Comparison of ENCODE assay signal across 8 mouse cellular contexts in genomic region chr6:143020647-143021046, GRCm38 (mm10). TPM values are rescaled to one million over a fixed set of nuclear protein-coding genes. Genes with fewer than 3 reads are reported as not detected.
DNase-seq lines count a peak whose midpoint lies in the region; ATAC-seq and TF ChIP-seq lines count a peak whose summit lies in the region.

No protein-coding gene starts in this region.

- no peak overlapping the region for H3K27ac ChIP-seq in forebrain, embryonic 14.5 days (ENCODE audit: low read depth, low read length)
- H3K27ac ChIP-seq in forebrain, embryonic 12.5 days: no peak overlapping the region
- no peak overlapping the region for H3K27ac ChIP-seq in midbrain, postnatal 0 days (ENCODE audit: low read depth, low read length)
- H3K27ac ChIP-seq in midbrain, embryonic 10.5 days (replicated peaks): no peak overlapping the region

- H3K4me1 ChIP-seq in forebrain, embryonic 14.5 days (ENCODE audit: control insufficient read depth, insufficient read depth, low read length): no peaks in the 10 kb centered on the region
- no peaks in the 10 kb centered on the region for H3K4me1 ChIP-seq in forebrain, embryonic 12.5 days
- no peaks in the 10 kb centered on the region for H3K4me1 ChIP-seq in midbrain, postnatal 0 days (ENCODE audit: insufficient read depth, low read length)
- no peaks in the 10 kb centered on the region for H3K4me1 ChIP-seq in midbrain, embryonic 10.5 days

- WGBS in forebrain, embryonic 14.5 days: 74% methylated on average over 5 of the region's 5 CpGs
- 68% methylated on average over 5 of the region's 5 CpGs for WGBS in forebrain, embryonic 12.5 days
- WGBS in midbrain, postnatal 0 days: 77% methylated on average over 5 of the region's 5 CpGs
- WGBS in midbrain, embryonic 10.5 days: 70% methylated on average over 5 of the region's 5 CpGs

- TF ChIP-seq CTCF in midbrain, postnatal 0 days (IDR thresholded peaks at IDR 0.05): peak; percentile 69

- peak; percentile 54 for DNase-seq in forebrain, embryonic 14.5 days (ENCODE audit: low spot score)
- peak; percentile 54 for DNase-seq in midbrain, postnatal 0 days (ENCODE audit: low spot score)
- DNase-seq in midbrain, embryonic 10.5 days (ENCODE audit: low spot score): no peak
- DNase-seq in forelimb bud, embryonic 11.5 days (ENCODE audit: low read depth, low spot score): peak; percentile 18
- DNase-seq in testis, postnatal 10 days (ENCODE audit: low spot score): peak; percentile 18
- no peak for DNase-seq in urinary bladder, postnatal 10 days (ENCODE audit: low spot score)
- no peak for DNase-seq in cerebellum, adult 18-20 months

- H3K9ac ChIP-seq in forebrain, embryonic 14.5 days (ENCODE audit: low read length): no peak overlapping the region
- H3K9ac ChIP-seq in forebrain, embryonic 12.5 days: no peak overlapping the region
- H3K9ac ChIP-seq in midbrain, postnatal 0 days (replicated peaks; ENCODE audit: low read length, poor library complexity, severe bottlenecking): no peak overlapping the region

- no peaks in the 10 kb centered on the region for H3K9me3 ChIP-seq in forebrain, embryonic 14.5 days (replicated peaks; ENCODE audit: control insufficient read depth, low read length)
- H3K9me3 ChIP-seq in forebrain, embryonic 12.5 days: no peaks in the 10 kb centered on the region
- H3K9me3 ChIP-seq in midbrain, postnatal 0 days (ENCODE audit: low read length): no peaks in the 10 kb centered on the region
- no peaks in the 10 kb centered on the region for H3K9me3 ChIP-seq in midbrain, embryonic 10.5 days (replicated peaks)

- no peak overlapping the region for H3K4me2 ChIP-seq in forebrain, embryonic 14.5 days (ENCODE audit: low read length)
- H3K4me2 ChIP-seq in forebrain, embryonic 12.5 days: no peak overlapping the region
- H3K4me2 ChIP-seq in midbrain, postnatal 0 days (ENCODE audit: low read depth, low read length, poor library complexity, severe bottlenecking): no peak overlapping the region

- H3K4me3 ChIP-seq in forebrain, embryonic 14.5 days (ENCODE audit: low read depth, low read length): no peak overlapping the region
- H3K4me3 ChIP-seq in forebrain, embryonic 12.5 days (replicated peaks): no peak overlapping the region
- no peak overlapping the region for H3K4me3 ChIP-seq in midbrain, postnatal 0 days (ENCODE audit: low read depth, low read length)
- no peak overlapping the region for H3K4me3 ChIP-seq in midbrain, embryonic 10.5 days

- peaks cover 32% of the 10 kb centered on the region for H3K36me3 ChIP-seq in forebrain, embryonic 14.5 days (ENCODE audit: control insufficient read depth, insufficient read depth, low read length)
- H3K36me3 ChIP-seq in forebrain, embryonic 12.5 days (replicated peaks): peaks cover 27% of the 10 kb centered on the region
- peaks cover 18% of the 10 kb centered on the region for H3K36me3 ChIP-seq in midbrain, postnatal 0 days (ENCODE audit: insufficient read depth, low read length)
- H3K36me3 ChIP-seq in midbrain, embryonic 10.5 days: peaks cover 42% of the 10 kb centered on the region

- no peaks in the 10 kb centered on the region for H3K27me3 ChIP-seq in forebrain, embryonic 14.5 days (replicated peaks; ENCODE audit: control insufficient read depth, insufficient read depth, low read length)
- H3K27me3 ChIP-seq in forebrain, embryonic 12.5 days: no peaks in the 10 kb centered on the region
- H3K27me3 ChIP-seq in midbrain, postnatal 0 days (ENCODE audit: insufficient read depth, low read length): no peaks in the 10 kb centered on the region
- H3K27me3 ChIP-seq in midbrain, embryonic 10.5 days (ENCODE audit: low read depth, poor library complexity, severe bottlenecking): no peaks in the 10 kb centered on the region

- no peak for ATAC-seq in forebrain, embryonic 14.5 days
- no peak for ATAC-seq in forebrain, embryonic 12.5 days (ENCODE audit: low FRiP score)
- 0 out of 2 replicates have a peak, but pooled peaks have one; percentile 29 for ATAC-seq in midbrain, postnatal 0 days (ENCODE audit: low FRiP score)

RNA-seq across cellular contexts. Expression of gene St8sia1, which starts 56.4 kb away (rescaled TPM):
- polyA plus RNA-seq in forebrain, embryonic 14.5 days (2014; fragmentation: Nextera tagmentation; extraction: Ambion mirVana): 4.1 and 4.7 TPM in 2 replicates
- 6.3 and 6.4 TPM in 2 replicates for polyA plus RNA-seq in forebrain, embryonic 12.5 days (2016; fragmentation: Nextera tagmentation; extraction: Ambion mirVana)
- total RNA-seq in midbrain, postnatal 0 days (2014; rRNA removed): 17.7 and 25.3 TPM in 2 replicates
- 4.0 and 4.5 TPM in 2 replicates for polyA plus RNA-seq in midbrain, postnatal 0 days (2015; fragmentation: Nextera tagmentation; extraction: Ambion mirVana)
- 3.2 and 3.9 TPM in 2 replicates for polyA plus RNA-seq in midbrain, embryonic 10.5 days (2016; fragmentation: Nextera tagmentation; extraction: Ambion mirVana)

Comparison
In these comparisons a context has a peak if more than half of its experiments do, and no peak if none do; other contexts are left out.
1. DNase-seq: peak in forebrain, embryonic 14.5 days (single experiment), midbrain, postnatal 0 days (single experiment), forelimb bud, embryonic 11.5 days (single experiment) and testis, postnatal 10 days (single experiment); none in midbrain, embryonic 10.5 days (single experiment), urinary bladder, postnatal 10 days (single experiment) and cerebellum, adult 18-20 months (0 of 2).